Mouse (Mus musculus) 3134 (cell line): Measurements from ENCODE around the gene Nubpl.

Source experiments
- DNase-seq: peaks from one replicate; pipeline ENCODE4 v3.0.0-alpha.2; 2011; ENCODE audit warnings: low spot score; ENCODE audit not compliant: insufficient read length; ENCODE audit errors: extremely low read depth

The Nubpl gene

GRCm38 (mm10) chr12:52318426-52318825 lies 220.9 kb downstream of the Nubpl start:
- DNase-seq: no peak

DNA sequence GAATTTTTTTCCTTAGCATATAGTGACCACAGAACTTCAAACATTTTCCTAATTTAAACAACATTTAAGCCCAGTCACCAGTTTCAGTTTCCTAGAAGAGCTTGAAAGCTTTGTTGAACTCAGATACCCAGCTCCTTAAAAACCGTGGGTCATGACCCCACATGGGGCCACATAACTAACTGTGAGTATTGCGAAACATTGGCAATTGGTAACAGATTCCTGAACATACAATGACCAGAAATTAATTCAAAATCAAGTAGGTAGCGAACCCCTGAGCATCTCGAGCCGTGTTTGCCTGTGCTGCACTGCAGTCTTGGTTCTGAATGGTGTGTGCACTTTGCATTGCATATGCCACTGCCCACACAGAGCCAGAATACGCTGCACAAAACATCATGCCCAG lies 221.6 kb downstream of the Nubpl start:
- no peak for DNase-seq

DNA sequence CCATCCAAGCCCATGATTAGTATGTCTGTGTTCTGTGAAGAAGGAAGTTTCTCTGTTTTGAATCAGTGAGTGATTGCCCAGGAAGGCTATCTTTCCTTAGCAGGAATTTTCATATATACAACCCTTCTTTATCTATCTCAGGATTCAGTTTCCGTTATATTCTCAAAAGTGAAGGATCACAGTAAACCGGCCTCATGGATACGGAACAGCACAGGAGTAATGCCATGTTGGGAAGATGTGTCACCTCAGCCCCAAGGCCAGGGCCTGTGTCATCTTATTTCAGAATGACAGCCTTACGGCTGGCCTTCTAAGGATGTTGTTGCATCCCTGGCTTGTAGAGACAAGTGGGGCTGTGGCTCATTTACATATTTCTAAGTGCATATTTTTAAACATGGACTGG lies 231.0 kb downstream of the Nubpl start:
- DNase-seq: no peak

GRCm38 (mm10) chr12:52335142-52335765 lies 237.7 kb downstream of the Nubpl start:
- DNase-seq: no peak

DNA sequence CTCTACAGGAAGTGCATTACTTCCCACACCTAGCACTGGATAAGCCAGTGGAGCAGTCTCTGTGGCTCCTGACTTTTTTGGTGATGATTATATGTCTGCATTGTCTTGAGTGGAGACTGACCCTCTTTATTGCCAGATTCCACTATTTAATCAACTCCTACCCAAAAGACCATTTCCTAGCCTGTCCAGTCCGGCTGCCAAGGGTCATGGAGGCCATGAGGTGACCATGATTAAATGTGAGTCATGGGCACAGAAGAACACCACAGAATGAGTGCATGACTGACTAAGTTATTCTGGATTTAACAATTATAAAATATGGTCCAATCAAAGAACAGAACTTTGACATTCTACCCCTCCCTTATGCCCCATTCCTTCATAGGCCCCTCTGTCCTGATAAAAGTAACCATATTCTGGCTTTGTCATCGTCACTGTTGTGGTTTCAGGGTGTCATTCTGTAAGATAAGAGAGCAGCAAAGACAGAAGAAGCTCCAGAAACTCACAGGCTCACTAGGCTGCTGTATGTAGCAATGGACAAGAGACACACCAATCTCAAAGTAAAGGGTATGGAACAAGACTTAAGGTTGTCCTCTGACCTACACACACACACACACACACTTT lies 240.7 kb downstream of the Nubpl start:
- DNase-seq: no peak

DNA sequence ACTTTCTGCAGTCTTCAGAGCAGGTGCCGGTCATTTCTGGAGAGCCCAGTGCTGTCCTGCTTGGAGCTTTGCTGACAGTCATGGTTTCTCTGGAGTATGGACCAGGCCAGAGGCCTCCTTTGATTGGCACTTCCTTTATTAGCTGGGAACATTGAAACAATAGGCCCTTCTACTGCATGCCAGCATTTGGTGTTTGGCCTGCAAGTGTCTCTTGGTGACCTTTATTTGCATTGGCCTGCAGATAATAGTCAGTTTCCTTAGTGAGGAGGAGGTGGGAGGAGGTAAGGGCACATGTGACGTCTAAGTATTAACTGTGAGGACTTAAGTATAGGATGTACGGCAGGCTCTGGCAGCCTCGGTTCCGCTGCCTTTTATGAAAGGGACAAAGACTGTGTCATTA lies 249.1 kb downstream of the Nubpl start:
- no peak for DNase-seq

GRCm38 (mm10) chr12:52350276-52350675 lies 252.7 kb downstream of the Nubpl start:
- no peak for DNase-seq

- no peak for DNase-seq
These were observed 261.9 kb downstream of the Nubpl start for GRCm38 (mm10) chr12:52359484-52359883.

- DNase-seq: no peak
These were observed 262.6 kb downstream of the Nubpl start for GRCm38 (mm10) chr12:52360136-52360535.

DNA sequence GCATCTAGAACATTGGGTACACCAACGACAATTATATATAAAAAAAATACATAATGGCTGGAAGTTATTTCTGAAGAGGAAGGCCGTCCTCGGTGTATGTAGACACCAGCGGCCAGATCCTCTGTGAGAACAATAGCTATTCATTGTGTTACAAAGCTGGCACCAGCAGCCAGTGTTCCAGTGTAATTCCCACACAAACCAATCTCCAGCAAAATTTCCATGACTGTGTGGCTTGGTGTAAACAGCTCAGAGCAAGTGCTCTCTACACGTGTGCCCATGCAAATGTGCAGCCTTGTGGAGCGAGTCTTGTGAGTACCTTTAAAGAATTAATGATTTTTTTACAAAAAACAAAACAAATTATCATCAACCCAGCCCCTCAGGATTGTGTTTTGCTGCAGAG lies 263.7 kb downstream of the Nubpl start:
- DNase-seq: no peak
